Mouse (Mus musculus) CH12.LX (cell line): ENCODE data around the gene Zfp697. TPM values are rescaled to one million over a fixed set of nuclear protein-coding genes. Genes with fewer than 3 reads are reported as not detected.
A peak's percentile ranks its signal among the peaks of the same experiment; 100 is the strongest.
"Not testable (repeated sequence)": the region's sequence is repeated elsewhere in the genome, so short reads cannot be mapped to it uniquely, and the experiment has no call there.

Experiments
- DNase-seq: peaks from one replicate; pipeline ENCODE4 v3.0.0-alpha.2; 2013; ENCODE audit errors: extremely low read depth
- H3K27ac ChIP-seq: 2 replicates; pipeline ENCODE4 v1.5.1; 2012; ENCODE audit warnings: low read depth, mild to moderate bottlenecking, control low read depth, moderate library complexity; ENCODE audit not compliant: insufficient read depth
- H3K27me3 ChIP-seq: replicated peaks from 2 replicates; pipeline ENCODE3; 2012; ENCODE audit warnings: inconsistent platforms
- H3K36me3 ChIP-seq, 2 experiments: replicated peaks in 1 of 2; 2 replicates each; pipeline versions ENCODE3 to v1.6.1; 2012; ENCODE audit warnings: inconsistent platforms in 1 of 2, low read length in 1 of 2, mild to moderate bottlenecking in 1 of 2, mixed read lengths in 1 of 2, moderate library complexity in 1 of 2; ENCODE audit not compliant: control insufficient read depth in 1 of 2, insufficient read depth in 1 of 2
- H3K4me1 ChIP-seq, 2 experiments: 2 replicates each; pipeline ENCODE4 v1.6.1; 2012; ENCODE audit warnings: inconsistent platforms in 1 of 2, moderate library complexity in 1 of 2; ENCODE audit not compliant: insufficient read depth in 2 of 2, control insufficient read depth in 1 of 2
- H3K4me2 ChIP-seq: 2 replicates; pipeline ENCODE4 v1.6.1; 2012; ENCODE audit warnings: low read depth, mild to moderate bottlenecking, control low read depth; ENCODE audit not compliant: poor library complexity, insufficient read depth, severe bottlenecking
- H3K4me3 ChIP-seq, 3 experiments: fragments of 150-350 bp in 1 of 3; sonication (generic) in 1 of 3; replicated peaks in 1 of 3; 2 replicates each; pipeline versions ENCODE3 to v1.5.1; 2011 to 2012; ENCODE audit warnings: low read depth in 2 of 3, low read length in 2 of 3, mild to moderate bottlenecking in 2 of 3, moderate library complexity in 2 of 3, control low read depth in 1 of 3, improper control_type of control experiment in 1 of 3, inconsistent platforms in 1 of 3, mixed read lengths in 1 of 3; ENCODE audit not compliant: poor library complexity in 1 of 3
- H3K79me2 ChIP-seq: replicated peaks from 2 replicates; pipeline ENCODE4 v1.6.1; 2012; ENCODE audit warnings: mild to moderate bottlenecking, moderate library complexity; ENCODE audit not compliant: control insufficient read depth, poor library complexity, insufficient read depth, severe bottlenecking; ENCODE audit errors: extremely low read depth
- H3K9ac ChIP-seq: 2 replicates; pipeline ENCODE4 v1.6.1; 2012; ENCODE audit warnings: low read depth, mild to moderate bottlenecking, control low read depth, moderate library complexity; ENCODE audit not compliant: insufficient read depth
- H3K9me3 ChIP-seq: replicated peaks from 2 replicates; pipeline ENCODE3; 2012; ENCODE audit warnings: low read length, inconsistent platforms, mixed read lengths
- E2F4 ChIP-seq: IDR thresholded peaks from 2 replicates; pipeline ENCODE4 v1.6.1; 2011; ENCODE audit warnings: low read depth, low read length, improper control_type of control experiment; ENCODE audit not compliant: insufficient replicate concordance
- ELF1 ChIP-seq: IDR thresholded peaks from 2 replicates; pipeline ENCODE4 v1.6.1; 2014; ENCODE audit warnings: low read depth, mild to moderate bottlenecking, inconsistent platforms, low read length, improper control_type of control experiment
- ETS1 ChIP-seq: conservative IDR thresholded peaks from 2 replicates; pipeline ENCODE4 v1.6.1; 2012; ENCODE audit warnings: low read depth, mild to moderate bottlenecking, inconsistent platforms, low read length, improper control_type of control experiment, moderate library complexity
- IRF4 ChIP-seq: IDR thresholded peaks from 2 replicates; pipeline ENCODE4 v1.6.1; 2014; ENCODE audit warnings: low read depth, mild to moderate bottlenecking, inconsistent platforms, low read length, improper control_type of control experiment
- KAT2A ChIP-seq: IDR thresholded peaks from 2 replicates; pipeline ENCODE4 v1.6.1; 2012; ENCODE audit warnings: low read length, improper control_type of control experiment, inconsistent platforms; ENCODE audit not compliant: insufficient replicate concordance
- MAX ChIP-seq: IDR thresholded peaks from 2 replicates; pipeline ENCODE4 v1.6.1; 2011; ENCODE audit warnings: low read length, improper control_type of control experiment
- MAZ ChIP-seq: IDR thresholded peaks from 2 replicates; pipeline ENCODE4 v1.6.1; 2012; ENCODE audit warnings: low read depth, mild to moderate bottlenecking, inconsistent platforms, low read length, improper control_type of control experiment, moderate library complexity
- MXI1 ChIP-seq: IDR thresholded peaks from 2 replicates; pipeline ENCODE4 v1.6.1; 2011; ENCODE audit warnings: mild to moderate bottlenecking, low read depth, low read length, improper control_type of control experiment
- NELFE ChIP-seq: IDR thresholded peaks from 2 replicates; pipeline ENCODE4 v1.6.1; 2011; ENCODE audit warnings: low read depth, low read length, improper control_type of control experiment
- NRF1 ChIP-seq: IDR thresholded peaks from 2 replicates; pipeline ENCODE4 v1.6.1; 2014; ENCODE audit warnings: low read depth, mild to moderate bottlenecking, inconsistent platforms, low read length, improper control_type of control experiment, moderate library complexity
- POLR2A ChIP-seq: IDR thresholded peaks from 2 replicates; pipeline ENCODE4 v1.6.1; 2011; ENCODE audit warnings: low read depth, mild to moderate bottlenecking, improper control_type of control experiment, low read length
- RCOR1 ChIP-seq: conservative IDR thresholded peaks from 2 replicates; pipeline ENCODE4 v1.6.1; 2012; ENCODE audit warnings: low read depth, mild to moderate bottlenecking, inconsistent platforms, low read length, improper control_type of control experiment
- SIN3A ChIP-seq: IDR thresholded peaks from 2 replicates; pipeline ENCODE4 v1.6.1; 2012; ENCODE audit warnings: low read length, improper control_type of control experiment, inconsistent platforms
- TBP ChIP-seq: conservative IDR thresholded peaks from 2 replicates; pipeline ENCODE4 v1.6.1; 2011; ENCODE audit warnings: low read depth, low read length, improper control_type of control experiment
- TCF12 ChIP-seq: IDR thresholded peaks from 2 replicates; pipeline ENCODE4 v1.6.1; 2014; ENCODE audit warnings: low read depth, mild to moderate bottlenecking, inconsistent platforms, low read length, improper control_type of control experiment
- UBTF ChIP-seq: IDR thresholded peaks from 2 replicates; pipeline ENCODE4 v1.6.1; 2012; ENCODE audit warnings: low read depth, mild to moderate bottlenecking, inconsistent platforms, low read length, improper control_type of control experiment, moderate library complexity
- USF2 ChIP-seq: conservative IDR thresholded peaks from 2 replicates; pipeline ENCODE4 v1.6.1; 2011; ENCODE audit warnings: low read depth, low read length, improper control_type of control experiment
- ZNF384 ChIP-seq: IDR thresholded peaks from 2 replicates; pipeline ENCODE4 v1.6.1; 2012; ENCODE audit warnings: low read depth, low read length, improper control_type of control experiment, inconsistent platforms
- dilution Hi-C: fragments of 300-500 bp; cut with MboI; formaldehyde crosslinking; loops from 2 replicates; pipeline ENCODE4 v1.14.3; 2020; ENCODE audit warnings: low sequenced_read_pairs; ENCODE audit not compliant: extremely low pct_unique_long_range_greater_than_20kb, extremely low pct_ligation_motif_present
- in situ Hi-C: fragments of 300-500 bp; cut with MboI; formaldehyde crosslinking; loops from 3 replicates; pipeline ENCODE4 v1.14.3; 2019; ENCODE audit warnings: low sequenced_read_pairs, low pct_ligation_motif_present, low pct_unique_long_range_greater_than_20kb, mixed read lengths
- polyA plus RNA-seq: library from polyadenylated mRNA; unstranded; fragments of >175 nt; gene quantifications from 2 replicates; pipeline ENCODE4 v1.2.1, GENCODE M21; 2012; ENCODE audit warnings: low read depth; ENCODE audit not compliant: insufficient read length
- total RNA-seq, 2 experiments: library from RNA; depleted of rRNA; stranded (reverse); fragments of 300-350 nt in 1 of 2; fragments of >200 nt in 1 of 2; gene quantifications; 2 replicates each; pipeline ENCODE4 v1.2.3; 2012 to 2014

Zfp697 gene
- total and polyA plus RNA-seq, 3 experiments = not detected

- H3K4me3 ChIP-seq = peak within 1 kb of the TSS; percentile 75 to 97 (median 75)
- dilution Hi-C loops, H3K9me3 ChIP-seq, H3K27me3 ChIP-seq: not testable (repeated sequence)
- in situ Hi-C loops = loop anchor here (25.0 kb wide), 1 partner anchor 577 kb away; no protein-coding TSS in a partner anchor
- peak; percentile 52; the same call in 1 of the 2 replicates for TF ChIP-seq SIN3A
- peak; percentile 55; the same call in 1 of the 2 replicates for TF ChIP-seq MAZ
- TF ChIP-seq TCF12 = peak; percentile 69; the same call in 1 of the 2 replicates
- peak; percentile 50; the same call in 1 of the 2 replicates for TF ChIP-seq MXI1
- peak; percentile 93 for TF ChIP-seq TBP
- 0 out of 2 replicates have a peak, but pooled peaks have one; percentile 73 for TF ChIP-seq E2F4
- TF ChIP-seq ZNF384 = peak; percentile 98
- TF ChIP-seq NELFE = peak; percentile 49; the same call in 1 of the 2 replicates
- peak; percentile 74 for TF ChIP-seq POLR2A
- TF ChIP-seq ELF1 = peak; percentile 30; the same call in 1 of the 2 replicates
- 0 out of 2 replicates have a peak, but pooled peaks have one; percentile 22 for TF ChIP-seq IRF4
- peak within 1 kb of the TSS; percentile 94 for H3K9ac ChIP-seq
- H3K79me2 ChIP-seq = peaks cover 47% of the 10 kb centered on the region
- peak within 1 kb of the TSS; percentile 67 for H3K27ac ChIP-seq
- H3K4me2 ChIP-seq = peak within 1 kb of the TSS; percentile 34; the same call in 1 of the 2 replicates
- peaks cover 6 to 13% of the 10 kb centered on the region in 2 experiments for H3K36me3 ChIP-seq
- peak; percentile 93 for DNase-seq
- peaks cover 7 to 16% of the 10 kb centered on the region in 2 experiments for H3K4me1 ChIP-seq
Observed at GRCm38 (mm10) chr3:98339706-98340109, 42.6 kb upstream of the Zfp697 start, which contains the start of gene Phgdh. Gene Phgdh, minus strand, starts transcription at chr3:98339990.

DNA sequence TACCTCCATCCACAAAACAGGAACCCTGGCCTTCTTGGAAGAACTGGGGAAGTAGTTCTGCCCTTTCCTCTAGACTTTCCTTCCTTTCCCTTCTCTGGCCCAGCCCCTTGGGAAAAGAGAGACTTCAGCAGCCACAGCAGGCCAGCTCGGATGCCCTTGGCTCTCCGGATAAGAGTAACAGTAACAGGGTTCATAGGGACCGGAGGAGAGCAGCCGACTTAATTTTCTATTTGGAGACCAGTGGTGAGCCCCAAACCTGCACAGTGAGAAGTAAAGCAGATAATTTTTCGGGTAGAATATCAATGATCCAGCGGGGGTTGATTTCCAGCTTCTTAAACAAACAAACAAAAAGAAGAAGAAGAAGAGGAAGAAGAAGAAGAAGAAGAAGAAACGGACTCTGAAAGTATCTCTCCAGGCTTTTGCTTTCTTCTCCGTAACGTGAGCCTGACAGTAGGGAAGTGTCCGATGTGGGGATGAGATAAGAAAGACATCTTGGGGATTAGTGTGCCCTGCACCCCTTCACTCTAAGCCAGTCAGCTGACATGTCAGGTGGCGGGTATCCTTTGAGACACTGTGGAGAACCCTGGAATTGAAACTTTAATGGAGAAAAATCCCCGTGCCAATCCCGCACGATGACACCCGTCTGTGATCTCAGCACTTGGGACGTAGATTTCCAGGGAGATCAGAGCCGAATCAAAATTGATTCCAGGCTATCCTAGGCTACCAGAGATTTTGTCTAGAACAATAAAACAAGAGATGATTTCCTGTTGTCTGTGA lies 41.3 kb upstream of the Zfp697 start:
- in situ Hi-C loops = loop anchor here (25.0 kb wide), 1 partner anchor 579 kb away; no protein-coding TSS in a partner anchor

More for the DNA sequence above, 41.3 kb upstream of the Zfp697 start:
- Histone ChIP-seq H3K4me1 (peaks cover 0 to 9% of the 10 kb centered on the region in 2 experiments; a peak in 3 of 4 replicates), H3K27ac (no peak overlapping the region)
- TF ChIP-seq KAT2A (no peak), MAZ (no peak), UBTF (no peak), USF2 (no peak), SIN3A (no peak), RCOR1 (no peak), POLR2A (no peak), MAX (no peak), ETS1 (no peak), NRF1 (no peak)
- TF ChIP-seq, all 38 proteins: peak for 0
- no peak for DNase-seq
- Histone ChIP-seq H3K79me2 (peaks cover 34% of the 10 kb centered on the region), H3K4me3 (no peak overlapping the region), H3K4me2 (no peak overlapping the region), H3K36me3 (peaks cover 0 to 6% of the 10 kb centered on the region in 2 experiments), H3K27me3 (no peaks in the 10 kb centered on the region), H3K9me3 (no peaks in the 10 kb centered on the region), H3K9ac (no peak overlapping the region)
- dilution Hi-C loops = no loop called here
